Mouse (Mus musculus) retina, postnatal 7 days (tissue): Measurements from ENCODE around the gene Dync2h1.
"Not testable (repeated sequence)": the region's sequence is repeated elsewhere in the genome, so short reads cannot be mapped to it uniquely, and the experiment has no call there.

Source experiments
- DNase-seq: peaks from one replicate; pipeline ENCODE4 v3.0.0-alpha.2; 2012; ENCODE audit warnings: low read depth, low spot score

Dync2h1 gene

DNA sequence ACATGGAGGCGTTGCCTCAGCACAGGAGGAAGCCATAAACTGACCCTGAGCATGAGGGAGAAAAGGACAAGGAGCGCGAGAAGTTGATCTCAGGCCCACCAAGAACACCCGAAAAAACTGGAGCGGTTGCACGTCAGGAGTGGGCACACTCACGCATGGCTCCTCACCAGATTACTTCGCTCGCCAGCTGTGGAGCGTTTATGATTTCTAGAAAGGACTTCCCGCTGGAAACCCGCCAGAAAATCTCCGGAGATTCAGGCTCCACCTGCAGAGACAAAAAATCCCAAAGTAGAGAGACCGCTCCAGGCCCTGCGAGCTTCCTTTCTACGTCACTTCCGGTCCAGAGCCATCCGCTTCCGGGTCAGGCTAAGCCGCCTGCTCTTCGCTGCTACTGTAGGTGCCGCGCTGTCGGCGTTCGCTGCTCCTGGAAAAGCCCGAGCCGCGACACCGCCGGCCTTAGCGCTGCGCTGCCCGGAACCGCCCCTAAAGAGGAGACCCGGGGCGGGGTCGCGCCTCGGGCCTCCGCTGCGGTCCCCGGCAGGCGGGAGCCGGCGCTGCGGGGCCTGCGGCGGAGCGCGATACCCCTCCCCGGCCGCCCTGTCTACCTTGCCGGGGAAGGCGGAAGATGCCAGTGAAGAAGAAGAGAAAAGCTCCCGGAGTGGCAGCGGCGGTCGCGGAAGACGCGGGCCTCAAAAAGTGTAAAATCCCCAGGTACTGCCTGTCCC, at the start of gene Dync2h1, which contains the start of gene Dcun1d5:
Dync2h1 (minus strand) TSS at position 275 of the 725 bp plus-strand sequence.
Dcun1d5 (plus strand) TSS at position 349 of the 725 bp plus-strand sequence.
- peak; percentile 91 for DNase-seq

DNA sequence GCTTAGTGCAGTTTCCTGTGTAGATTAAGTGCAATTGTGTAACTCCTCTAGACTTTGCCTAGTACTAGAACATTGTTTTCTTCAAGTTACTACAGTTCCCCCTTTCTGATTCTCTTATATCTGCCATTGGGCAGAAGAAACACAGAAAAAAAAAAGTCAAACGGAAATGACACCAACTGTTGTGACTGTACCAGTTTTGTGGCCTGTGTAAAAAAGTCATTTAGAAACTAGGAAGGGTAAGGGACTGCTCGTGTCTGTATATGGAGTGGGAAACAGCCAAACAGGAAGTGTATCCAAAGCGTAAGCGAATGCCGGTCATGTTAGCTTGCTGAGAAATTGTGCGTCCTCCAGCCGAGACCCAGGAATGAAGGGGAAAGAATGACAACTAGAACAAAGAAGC, 37.2 kb upstream of the Dync2h1 start:
- DNase-seq = no peak

DNA sequence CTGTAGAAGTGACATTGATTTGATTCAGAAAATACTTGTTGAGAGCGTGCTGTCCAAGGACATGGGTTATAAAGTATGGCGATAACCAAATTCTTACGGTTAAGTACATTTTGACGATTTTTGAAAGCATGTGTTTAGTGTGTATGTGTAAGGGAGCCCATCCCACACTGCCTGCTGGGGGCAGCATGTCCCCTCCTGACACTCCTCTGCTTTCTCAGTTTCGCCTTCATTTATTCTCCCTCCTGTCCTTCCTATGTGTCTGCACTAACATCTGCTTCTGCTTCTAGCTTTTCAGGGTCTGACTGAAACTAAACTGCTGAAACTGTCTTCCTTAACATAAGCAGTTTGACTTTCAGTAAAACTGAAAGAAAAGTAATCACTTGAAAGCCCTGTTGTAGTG, 36.8 kb upstream of the Dync2h1 start:
- DNase-seq = no peak

DNA sequence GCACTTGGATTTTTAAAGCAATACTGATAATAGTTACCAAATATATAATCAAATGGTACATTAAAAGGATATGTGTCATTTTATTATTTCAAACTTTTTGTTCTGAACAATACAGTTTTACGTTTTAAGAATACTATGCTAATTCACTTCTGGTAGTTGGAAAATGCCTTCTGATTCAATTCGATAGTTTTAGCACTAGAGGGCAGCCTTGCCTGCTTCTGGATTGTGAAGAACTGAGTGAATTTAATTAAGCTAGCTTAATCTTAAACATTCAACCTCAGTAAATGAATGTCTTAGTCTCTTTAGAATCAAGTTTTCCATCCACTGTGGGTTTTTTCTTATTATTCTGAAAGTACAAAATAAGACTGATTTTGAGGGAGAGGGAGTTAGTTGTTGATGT, 32.0 kb upstream of the Dync2h1 start:
- DNase-seq = no peak

DNA sequence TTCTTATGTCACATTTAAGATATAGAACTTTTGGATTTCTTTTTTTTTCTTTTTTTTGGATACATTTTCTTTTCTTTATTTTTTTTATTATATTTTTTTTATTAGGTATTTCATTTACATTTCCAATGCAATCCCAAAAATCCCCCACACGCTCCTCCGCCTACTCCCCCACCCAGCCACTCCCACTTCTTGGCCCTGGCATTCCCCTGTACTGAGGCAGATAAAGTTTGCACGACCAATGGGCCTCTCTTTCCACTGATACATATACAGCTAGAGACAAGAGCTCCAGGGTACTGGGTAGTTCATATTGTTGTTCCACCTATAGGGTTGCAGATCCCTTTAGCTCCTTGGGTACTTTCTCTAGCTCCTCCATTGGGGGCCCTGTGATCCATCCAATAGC, 6.4 kb upstream of the Dync2h1 start:
- not testable (repeated sequence) for DNase-seq

DNA sequence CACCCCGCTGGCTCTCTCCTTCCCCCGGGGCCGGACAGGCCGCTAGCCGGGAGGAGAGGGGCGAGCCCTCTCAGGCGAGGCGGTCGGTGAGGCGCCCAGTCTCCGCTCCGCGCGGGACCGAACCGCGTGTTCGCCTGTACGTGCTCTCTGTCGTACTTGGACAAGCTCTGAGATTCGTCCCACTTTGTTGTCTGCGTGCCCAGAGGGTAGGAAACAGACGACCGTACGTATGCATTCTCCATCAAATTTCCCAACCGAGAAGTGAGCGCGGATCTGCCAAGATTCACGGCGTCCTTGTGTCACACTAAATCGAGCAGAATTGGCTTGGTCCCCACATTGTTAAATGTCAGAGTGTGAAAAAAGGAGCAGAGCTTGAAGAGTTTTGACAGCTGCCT, 648 bp upstream of the Dync2h1 start:
- DNase-seq = no peak

DNA sequence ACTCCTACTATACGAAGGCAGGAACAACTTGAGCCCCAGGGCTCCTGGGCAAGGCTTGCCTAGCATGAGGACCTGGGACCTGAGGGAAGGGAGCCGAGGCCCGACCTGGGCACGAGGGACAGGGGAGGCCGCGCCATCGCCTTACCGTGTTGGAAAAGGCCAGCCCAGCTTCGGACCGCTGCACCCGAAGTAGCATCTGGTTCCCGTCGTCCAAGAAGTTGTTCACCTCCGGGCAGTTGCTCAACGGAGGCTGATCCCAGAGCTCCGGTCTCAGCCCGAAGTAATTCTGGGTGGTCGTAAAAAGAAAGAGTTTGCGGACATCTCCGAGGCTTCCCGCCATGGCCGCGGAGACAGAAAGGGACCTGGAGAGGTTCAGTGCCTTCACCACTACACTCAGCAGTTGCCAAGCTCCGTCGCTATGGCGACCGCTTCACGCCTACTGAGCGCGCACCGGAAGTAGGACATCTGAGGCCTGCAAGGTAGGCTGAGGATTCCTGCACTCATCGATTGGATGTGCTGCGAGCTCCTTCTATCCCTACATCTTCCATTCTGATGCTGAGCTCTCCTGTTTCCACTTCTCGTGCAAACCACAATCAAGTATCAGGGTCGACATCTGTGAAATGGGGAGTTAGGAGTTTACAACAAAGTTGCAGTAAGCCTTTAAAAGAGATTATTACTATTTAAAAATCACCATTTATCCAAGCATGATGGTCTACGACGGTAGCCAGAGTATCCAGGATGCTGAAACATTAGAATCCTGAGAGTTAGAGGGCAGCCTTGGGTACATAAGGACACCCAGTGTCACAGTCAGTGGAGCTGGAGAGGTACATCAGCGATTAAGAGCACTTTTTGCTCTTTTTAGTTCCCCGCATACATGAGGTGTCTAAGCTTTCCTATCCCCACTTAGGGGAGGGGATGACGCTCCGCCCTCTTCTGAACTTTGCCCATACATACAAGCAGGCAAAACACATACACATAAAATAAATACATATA, 7.3 kb downstream of the Dync2h1 start:
- peak; percentile 82 for DNase-seq

DNA sequence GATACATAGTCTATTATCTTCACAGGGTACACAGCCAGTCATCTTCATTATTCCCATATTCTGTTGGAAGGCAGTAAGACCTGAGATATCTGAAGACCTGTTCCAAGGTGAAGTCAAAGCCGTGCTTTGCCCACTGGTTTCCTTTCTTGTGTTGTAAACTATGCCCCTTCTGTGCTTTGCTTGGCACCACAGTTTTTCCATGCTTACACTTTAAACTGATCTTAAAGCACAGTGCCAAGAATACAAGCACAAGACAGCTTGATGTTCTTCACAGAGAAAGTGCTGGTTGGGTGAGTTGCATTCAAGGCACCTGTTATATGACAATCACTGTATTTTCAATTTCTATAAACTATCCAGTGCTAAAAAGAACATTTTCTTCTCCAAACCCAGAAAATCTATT, 10.5 kb downstream of the Dync2h1 start:
- DNase-seq = no peak

DNA sequence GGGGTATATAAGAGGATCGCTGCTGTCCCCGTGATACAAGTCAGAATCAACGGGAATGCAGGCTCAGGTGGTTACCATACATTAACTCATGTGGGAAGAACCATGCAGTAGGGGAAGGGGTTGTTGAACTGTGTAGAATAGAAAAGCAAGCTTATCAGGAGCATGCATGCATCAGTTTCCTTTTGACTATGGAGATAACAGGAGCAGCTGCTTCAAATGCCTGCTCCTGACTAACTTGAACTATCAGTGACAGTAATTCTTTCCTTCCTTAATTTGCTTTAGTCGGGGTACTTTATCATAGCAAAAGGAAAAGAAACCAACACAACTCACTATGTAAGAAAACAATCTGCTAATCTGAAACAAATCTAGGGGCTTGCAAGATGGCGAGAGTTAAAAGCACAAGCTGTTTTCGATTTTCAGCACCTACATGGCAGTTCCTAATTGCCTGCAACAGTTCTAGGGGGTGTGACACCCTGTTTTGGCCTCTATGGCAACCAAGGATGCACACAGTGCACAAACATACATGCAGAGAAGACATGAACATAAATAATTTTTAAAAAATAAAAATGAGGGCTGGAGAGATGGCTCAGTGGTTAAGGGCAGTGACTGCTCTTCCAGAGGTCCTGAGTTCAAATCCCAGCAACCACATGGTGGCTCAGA, 16.8 kb downstream of the Dync2h1 start:
- DNase-seq = no peak

DNA sequence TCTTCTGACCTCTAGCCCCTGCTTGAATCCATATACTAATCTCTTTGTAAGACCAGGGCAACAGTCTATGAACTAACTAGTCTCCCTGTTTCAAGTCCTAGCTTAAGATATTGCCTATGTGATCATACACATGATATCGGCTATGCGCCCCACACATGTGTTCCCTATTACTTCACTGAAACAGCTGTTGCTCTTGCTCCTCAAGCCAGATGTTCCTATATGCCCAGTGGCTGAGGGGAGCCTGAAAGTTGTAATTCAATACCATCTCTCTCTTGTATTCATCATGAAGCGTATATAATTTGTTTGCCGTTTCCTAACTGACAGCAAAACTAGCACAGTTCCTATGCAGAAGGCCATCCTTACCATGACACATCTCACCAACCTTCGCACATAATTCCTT, 23.6 kb downstream of the Dync2h1 start:
- DNase-seq = no peak

DNA sequence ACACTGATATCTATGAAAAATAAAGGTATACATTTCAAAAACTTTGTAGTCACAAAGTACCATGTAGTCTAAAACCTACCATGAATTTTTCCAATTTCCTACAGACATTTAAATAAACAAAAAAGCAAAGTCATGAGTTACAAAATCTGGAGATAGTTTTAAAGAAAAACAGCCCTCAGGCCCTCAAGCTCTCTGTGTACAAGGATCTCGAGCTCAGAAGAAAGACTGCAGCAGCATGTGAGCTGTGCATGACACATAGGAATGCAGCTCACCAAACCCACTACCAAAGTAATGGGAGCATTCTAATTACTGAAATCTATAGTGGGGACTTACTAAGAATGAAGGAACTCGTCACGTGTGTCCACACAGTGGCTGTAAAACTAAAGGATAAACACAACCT, 24.5 kb downstream of the Dync2h1 start:
- no peak for DNase-seq

DNA sequence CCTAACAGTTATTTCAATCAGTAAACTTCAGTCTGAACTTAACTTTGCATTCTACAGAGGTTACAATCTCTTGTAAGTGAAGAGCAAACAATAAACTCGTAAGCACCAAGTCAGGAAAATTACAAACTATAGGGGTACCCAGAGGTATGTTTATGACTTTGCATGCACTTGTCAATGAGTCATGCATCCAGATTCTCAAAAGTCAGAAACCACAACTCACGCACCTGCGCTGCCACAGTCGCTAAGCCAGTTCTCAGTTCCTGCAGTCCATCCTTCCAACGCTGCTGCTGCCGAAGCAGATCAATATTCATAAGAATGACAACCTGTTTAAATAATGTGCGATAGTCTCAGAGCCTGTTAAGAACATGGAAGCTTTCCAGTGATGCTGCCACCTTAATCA, 25.6 kb downstream of the Dync2h1 start:
- no peak for DNase-seq

DNA sequence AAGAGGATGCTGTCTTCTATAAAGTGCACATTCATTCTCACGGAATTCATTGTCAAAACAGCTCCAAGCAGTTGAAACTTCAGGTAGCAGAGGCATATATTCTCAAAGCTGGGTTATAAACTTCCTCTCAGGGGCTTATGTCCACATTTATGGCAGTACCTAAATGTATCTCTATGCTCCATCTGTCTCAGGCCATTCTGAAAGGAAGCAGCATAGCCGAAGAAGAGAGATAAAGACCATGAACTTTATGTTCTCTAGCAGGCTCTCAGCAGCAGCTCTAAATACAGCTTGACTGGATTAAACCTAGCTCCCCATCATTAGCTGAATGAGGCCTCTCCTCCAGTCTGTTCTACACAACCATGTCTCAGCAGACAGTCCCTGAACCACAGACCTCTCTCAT, 29.9 kb downstream of the Dync2h1 start:
- no peak for DNase-seq

DNA sequence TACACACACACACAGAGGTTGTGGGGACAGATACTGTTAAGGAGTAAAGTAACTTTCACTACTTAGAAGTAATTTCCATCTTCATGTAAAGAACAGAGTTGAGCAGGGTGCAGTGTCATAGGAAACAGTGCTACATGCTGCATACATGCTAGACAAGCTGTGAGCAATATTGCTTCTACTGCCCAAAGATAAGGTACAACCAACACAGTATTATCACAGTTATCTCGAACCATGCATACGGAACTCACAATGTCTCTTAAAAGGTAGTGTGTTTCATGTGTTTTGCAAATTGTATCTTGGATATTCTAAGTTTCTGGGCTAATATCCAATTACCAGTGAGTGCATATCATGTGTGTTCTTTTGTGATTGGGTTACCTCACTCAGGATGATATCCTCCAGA, 61.4 kb downstream of the Dync2h1 start:
- DNase-seq = no peak

DNA sequence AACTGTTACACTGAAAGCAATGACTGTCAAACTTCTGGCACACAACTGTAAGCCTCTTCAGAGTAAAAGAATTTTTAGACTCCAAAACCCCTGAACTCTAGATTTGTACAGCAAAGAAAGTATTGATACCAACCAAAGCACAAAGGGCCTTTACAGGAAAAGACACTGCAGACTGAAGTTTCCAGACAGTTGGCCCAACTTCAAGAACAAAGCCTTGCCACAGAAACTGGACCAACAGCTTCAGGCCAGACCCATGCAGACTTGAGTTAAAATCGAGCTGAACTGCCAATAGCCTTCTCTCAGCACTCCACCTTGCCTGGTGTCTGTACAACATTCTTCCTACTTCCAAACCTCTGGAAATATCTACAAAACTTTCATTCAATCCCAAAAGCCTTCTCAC, 74.1 kb downstream of the Dync2h1 start:
- DNase-seq = no peak

DNA sequence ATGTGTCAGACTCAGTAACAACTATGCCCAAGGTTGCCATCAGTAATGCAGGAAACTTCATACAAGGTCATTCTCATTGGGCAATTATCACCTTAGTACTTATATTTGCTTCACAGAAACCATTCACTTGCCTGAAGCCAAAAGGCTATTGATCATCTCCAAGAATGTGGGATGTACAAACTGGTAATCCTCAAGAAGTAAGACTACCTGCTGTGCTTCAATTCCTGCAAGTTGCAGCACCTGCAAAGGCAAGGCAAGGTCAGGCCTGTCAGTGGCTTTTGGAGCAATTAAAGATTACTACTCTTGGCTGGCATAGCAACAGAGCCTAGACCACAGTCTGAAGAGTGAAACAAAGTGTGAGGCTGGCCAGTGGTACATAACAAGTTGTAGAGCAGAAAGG, 82.9 kb downstream of the Dync2h1 start:
- DNase-seq = no peak

DNA sequence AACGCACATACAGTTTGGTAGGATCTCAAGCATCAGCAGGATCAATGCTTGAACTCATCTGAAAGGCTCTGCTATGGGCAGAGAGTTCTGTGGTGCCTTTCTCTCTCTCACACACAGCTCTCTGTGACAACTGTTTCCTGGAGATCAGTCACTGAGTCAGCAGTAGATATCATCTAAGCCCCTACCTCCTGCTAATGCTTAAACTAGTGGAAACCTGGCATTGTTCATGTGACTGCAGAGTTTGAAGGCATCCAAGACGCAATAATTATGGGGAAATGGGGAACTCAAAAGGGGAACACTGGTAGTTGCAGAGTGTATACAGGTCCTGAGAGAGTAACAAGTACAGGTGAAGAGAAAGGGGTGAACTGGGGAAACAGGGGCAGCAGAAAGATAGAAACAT, 109.6 kb downstream of the Dync2h1 start:
- no peak for DNase-seq

DNA sequence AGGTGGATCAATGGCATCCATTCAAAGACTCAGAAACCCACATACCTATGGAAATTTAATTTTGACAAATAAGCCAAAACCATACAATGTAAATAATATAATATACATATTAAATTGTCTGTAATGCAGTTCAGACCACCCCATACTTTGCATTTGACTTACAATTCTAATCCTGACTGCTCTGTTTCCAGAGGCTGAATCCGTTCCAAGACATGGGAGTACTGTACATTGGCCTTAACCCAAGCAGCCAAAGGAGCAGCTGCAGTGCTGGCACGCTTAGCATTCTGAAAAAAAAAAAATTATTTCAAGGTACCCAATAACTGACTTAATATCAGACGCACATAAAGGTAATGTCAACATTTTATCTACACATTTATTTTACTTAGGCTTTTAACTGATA, 113.4 kb downstream of the Dync2h1 start:
- DNase-seq = no peak

DNA sequence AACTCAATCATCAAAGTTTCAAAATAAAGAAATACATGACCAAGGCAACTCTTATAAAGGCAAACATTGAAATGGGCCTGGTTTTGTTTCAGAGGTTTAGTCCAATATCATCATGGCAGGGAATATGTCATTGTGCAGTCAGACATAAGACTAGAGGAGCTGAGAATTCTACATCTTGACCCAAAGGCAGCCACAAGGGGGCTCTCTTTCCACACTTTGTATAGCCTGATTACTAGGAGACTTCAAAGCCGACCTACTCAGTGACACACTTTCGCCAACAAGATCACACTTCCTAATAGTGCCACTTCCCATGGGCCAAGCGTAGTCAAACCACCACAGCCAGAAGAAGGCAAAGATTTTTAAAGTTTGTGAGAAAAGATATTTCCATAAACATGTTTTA, 133.7 kb downstream of the Dync2h1 start:
- peak; percentile 9 for DNase-seq

DNA sequence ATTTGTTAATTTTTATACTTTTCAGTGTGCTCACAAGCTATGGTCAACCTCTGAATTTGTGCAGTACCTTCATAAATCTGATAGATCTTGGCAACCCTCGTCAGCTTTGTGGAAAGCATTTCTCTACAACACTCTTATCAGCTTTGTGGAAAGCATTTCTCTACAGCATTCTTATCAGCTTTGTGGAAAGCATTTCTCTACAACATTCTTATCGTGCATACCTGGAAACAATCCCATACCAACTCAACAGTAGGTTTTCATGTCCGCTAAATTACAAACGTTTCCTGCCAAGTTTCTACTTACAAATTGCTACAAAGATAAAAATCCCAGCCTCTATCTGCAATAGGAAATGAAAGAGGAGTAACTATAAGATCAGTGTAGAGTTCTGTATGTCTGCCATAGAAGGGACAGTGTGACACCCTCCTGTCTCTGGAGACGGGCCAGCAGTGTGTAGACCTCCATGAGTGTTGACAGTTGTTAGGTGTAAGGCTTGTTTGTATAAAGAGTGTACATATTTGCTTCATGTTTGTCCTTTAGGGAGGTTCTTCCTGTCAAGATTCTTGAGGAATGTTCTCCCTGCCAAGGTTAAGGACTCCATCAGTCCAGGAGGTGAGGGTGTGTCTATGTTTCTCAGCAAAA, 141.5 kb downstream of the Dync2h1 start:
- no peak for DNase-seq

DNA sequence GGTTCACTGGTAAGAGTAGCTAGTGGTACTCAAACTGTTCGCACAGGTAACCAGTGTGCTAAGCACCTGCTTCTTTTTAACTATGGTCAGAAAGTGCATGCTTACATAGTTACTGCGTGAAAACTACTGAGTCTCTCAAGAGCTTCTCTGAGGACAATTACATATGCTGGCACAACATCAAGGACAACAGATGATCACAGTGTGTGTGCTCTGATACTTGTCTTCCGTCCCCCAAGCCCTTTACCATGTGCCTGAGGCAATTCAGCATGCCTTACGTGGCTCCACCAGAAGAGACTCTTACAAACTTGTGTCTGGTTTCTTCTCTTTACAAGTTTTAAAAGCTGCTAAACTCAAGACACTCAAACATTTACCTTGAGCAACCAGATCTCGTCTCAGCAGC, 143.0 kb downstream of the Dync2h1 start:
- no peak for DNase-seq

DNA sequence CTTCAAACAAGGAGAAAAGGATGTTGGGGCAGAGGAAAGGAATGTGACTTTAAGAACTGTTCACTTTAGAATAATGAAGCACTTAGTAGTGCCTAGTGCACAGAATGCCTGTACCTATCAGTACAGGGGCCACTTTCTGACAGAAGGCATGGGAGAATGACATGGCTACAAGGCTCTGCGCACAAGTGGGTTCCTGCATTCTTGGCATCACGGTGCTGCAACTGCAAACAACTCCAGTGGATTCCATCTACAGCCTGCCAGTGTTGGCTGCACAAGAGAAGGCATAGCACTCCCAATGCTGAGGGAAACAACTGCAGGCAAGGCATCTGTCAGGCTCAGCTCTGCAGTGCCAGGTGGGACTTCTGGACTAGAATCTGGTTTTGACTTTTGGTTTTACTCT, 151.7 kb downstream of the Dync2h1 start:
- DNase-seq = no peak
